In genomic region chr19:42034881-42035455, GRCm38 (mm10) we compare ENCODE assay signal across 11 mouse cellular contexts. TPM values are rescaled to one million over a fixed set of nuclear protein-coding genes. Genes with fewer than 3 reads are reported as not detected.
A peak's percentile ranks its signal among the peaks of the same experiment; 100 is the strongest.
DNase-seq lines count a peak whose midpoint lies in the region; ATAC-seq and TF ChIP-seq lines count a peak whose summit lies in the region.
"Had no signal": no experiment of that assay in that cellular context is flagged by ENCODE, and none has a peak within 500 bp of the region (broad histone marks: within the 10 kb centered on the region; RNA-seq: fewer than 3 reads in every experiment).

No protein-coding gene starts in this region.

- peaks cover 23% of the 10 kb centered on the region for H3K4me1 ChIP-seq in forebrain, embryonic 10.5 days
- peaks cover 3% of the 10 kb centered on the region; the same call in 1 of the 2 replicates for H3K4me1 ChIP-seq in forebrain, embryonic 11.5 days (replicated peaks; ENCODE audit: control insufficient read depth, insufficient read depth, low read length)
- H3K4me1 ChIP-seq in kidney, embryonic 15.5 days, result peaks cover 12% of the 10 kb centered on the region
- peaks cover 2% of the 10 kb centered on the region; the same call in 1 of the 2 replicates for H3K4me1 ChIP-seq in kidney, adult 2 months (ENCODE audit: control insufficient read depth, insufficient read depth, low read length)
- H3K4me1 ChIP-seq: midbrain, embryonic 12.5 days had no signal

- WGBS in forebrain, embryonic 10.5 days, result 67% methylated on average over 11 of the region's 11 CpGs
- 62% methylated on average over 11 of the region's 11 CpGs for WGBS in forebrain, embryonic 11.5 days
- 50% methylated on average over 11 of the region's 11 CpGs for WGBS in kidney, embryonic 15.5 days
- WGBS in kidney, adult 2 months, result 51% methylated on average over 11 of the region's 11 CpGs

- no peak for DNase-seq in forebrain, embryonic 10.5 days (ENCODE audit: extremely low spot score, low spot score)
- DNase-seq in forebrain, embryonic 11.5 days (ENCODE audit: low spot score), result no peak
- no peak for DNase-seq in kidney, adult 2 months
- DNase-seq in MN1 (ENCODE audit: low spot score), result peak; percentile 50
- peak; percentile 25 to 62 for DNase-seq in layer of hippocampus, postnatal 14 days (ENCODE audit: low spot score in 2 of 2)
- DNase-seq in urinary bladder, postnatal 14 days (ENCODE audit: low spot score), result no peak
- no peak for DNase-seq in c-Kit-positive CD71-positive TER-119-positive erythroid progenitor cells, embryonic 14.5 days (ENCODE audit: low spot score)

- H3K9ac ChIP-seq in forebrain, embryonic 11.5 days (ENCODE audit: low read length), result no peak overlapping the region
- no peak overlapping the region for H3K9ac ChIP-seq in kidney, embryonic 15.5 days
- H3K9ac ChIP-seq: midbrain, embryonic 12.5 days had no signal

- no peak for TF ChIP-seq CTCF in kidney, adult 2 months (conservative IDR thresholded peaks at IDR 0.05; ENCODE audit: insufficient read depth, insufficient read length, low read depth, low read length)

- no peak for TF ChIP-seq POLR2A in kidney, adult 2 months (IDR thresholded peaks at IDR 0.05; ENCODE audit: low read depth, low read length)

- no peak for ATAC-seq in forebrain, embryonic 11.5 days (replicated peaks; ENCODE audit: low FRiP score)
- ATAC-seq in kidney, embryonic 15.5 days (replicated peaks; ENCODE audit: low FRiP score), result peak; percentile 17; the same call in 1 of the 2 replicates

- H3K4me2 ChIP-seq in forebrain, embryonic 11.5 days (ENCODE audit: low read depth, low read length, severe bottlenecking), result no peak overlapping the region
- no peak overlapping the region for H3K4me2 ChIP-seq in kidney, embryonic 15.5 days
- H3K4me2 ChIP-seq: liver, embryonic 11.5 days; midbrain, embryonic 12.5 days had no signal

- H3K27ac ChIP-seq in forebrain, embryonic 10.5 days, result peak overlapping the region; percentile 58
- H3K27ac ChIP-seq in forebrain, embryonic 11.5 days (ENCODE audit: low read depth, low read length), result no peak overlapping the region
- H3K27ac ChIP-seq in kidney, embryonic 15.5 days, result 0 out of 2 replicates have a peak overlapping the region, but pooled peaks have one; percentile 19
- H3K27ac ChIP-seq in kidney, adult 2 months (ENCODE audit: insufficient read depth, low read depth, low read length), result no peak overlapping the region
- H3K27ac ChIP-seq: midbrain, embryonic 12.5 days had no signal

- H3K27me3 ChIP-seq in forebrain, embryonic 10.5 days (ENCODE audit: poor library complexity, severe bottlenecking), result peaks cover 9% of the 10 kb centered on the region; the same call in 1 of the 2 replicates
- H3K27me3 ChIP-seq in forebrain, embryonic 11.5 days (ENCODE audit: control insufficient read depth, insufficient read depth, low read length), result no peaks in the 10 kb centered on the region
- 0 out of 2 replicates have a peak, but pooled peaks cover 2% of the 10 kb centered on the region for H3K27me3 ChIP-seq in kidney, embryonic 15.5 days
- no peaks in the 10 kb centered on the region for H3K27me3 ChIP-seq in kidney, adult 2 months (replicated peaks; ENCODE audit: control insufficient read depth, insufficient read depth, low read length)

- H3K9me3 ChIP-seq in forebrain, embryonic 10.5 days, result no peaks in the 10 kb centered on the region
- H3K9me3 ChIP-seq in forebrain, embryonic 11.5 days (ENCODE audit: control insufficient read depth, low read length), result no peaks in the 10 kb centered on the region
- H3K9me3 ChIP-seq in kidney, embryonic 15.5 days (replicated peaks), result no peaks in the 10 kb centered on the region
- H3K9me3 ChIP-seq: midbrain, embryonic 12.5 days had no signal

- H3K36me3 ChIP-seq in forebrain, embryonic 10.5 days (replicated peaks), result 0 out of 2 replicates have a peak, but pooled peaks cover 5% of the 10 kb centered on the region
- H3K36me3 ChIP-seq in forebrain, embryonic 11.5 days (ENCODE audit: control insufficient read depth, insufficient read depth, low read length), result no peaks in the 10 kb centered on the region
- H3K36me3 ChIP-seq in kidney, embryonic 15.5 days, result peaks cover 28% of the 10 kb centered on the region
- H3K36me3 ChIP-seq in kidney, adult 2 months (ENCODE audit: control insufficient read depth, insufficient read depth, low read length), result peaks cover 2% of the 10 kb centered on the region; the same call in 1 of the 2 replicates

- no peak overlapping the region for H3K4me3 ChIP-seq in forebrain, embryonic 10.5 days
- no peak overlapping the region for H3K4me3 ChIP-seq in forebrain, embryonic 11.5 days (ENCODE audit: low read depth, low read length)
- no peak overlapping the region for H3K4me3 ChIP-seq in kidney, embryonic 15.5 days (replicated peaks)
- H3K4me3 ChIP-seq in kidney, adult 2 months (ENCODE audit: insufficient read depth, low read depth, low read length), result no peak overlapping the region
- H3K4me3 ChIP-seq: midbrain, embryonic 12.5 days had no signal

RNA-seq across cellular contexts. Expression of gene Ankrd2, which starts 0.8 kb away (rescaled TPM):
- 0.42 TPM in 1 of 2 replicates, not detected in the other for polyA plus RNA-seq in forebrain, embryonic 10.5 days (2016; fragmentation: Nextera tagmentation; extraction: Ambion mirVana)
- not detected in 2 replicates for polyA plus RNA-seq in forebrain, embryonic 11.5 days (2014; fragmentation: Nextera tagmentation; extraction: Ambion mirVana)
- polyA plus RNA-seq in kidney, embryonic 15.5 days (2015; fragmentation: Nextera tagmentation; extraction: Ambion mirVana), result 0.35 TPM in 1 of 2 replicates, not detected in the other
- polyA plus RNA-seq in kidney, adult 2 months (2012; rRNA removed), result 0.14 and 2.2 TPM in 2 replicates
- under 1 TPM; 0.30 to 0.45 TPM for total RNA-seq in layer of hippocampus, postnatal 14 days (2021)
- polyA plus RNA-seq: liver, embryonic 11.5 days; midbrain, embryonic 12.5 days had no signal

RNA-seq across cellular contexts. Expression of gene Hoga1, which starts 10.4 kb away (rescaled TPM):
- polyA plus RNA-seq in forebrain, embryonic 10.5 days (2016; fragmentation: Nextera tagmentation; extraction: Ambion mirVana), result 0.95 and 1.3 TPM in 2 replicates
- polyA plus RNA-seq in forebrain, embryonic 11.5 days (2014; fragmentation: Nextera tagmentation; extraction: Ambion mirVana), result 1.1 and 1.9 TPM in 2 replicates
- polyA plus RNA-seq in kidney, embryonic 15.5 days (2015; fragmentation: Nextera tagmentation; extraction: Ambion mirVana), result 19.7 and 21.1 TPM in 2 replicates
- polyA plus RNA-seq in kidney, adult 2 months (2012; rRNA removed), result 167 and 177 TPM in 2 replicates
- total RNA-seq in layer of hippocampus, postnatal 14 days (2021), result 1 to 10 TPM; 7.3 to 9.8 TPM

RNA-seq across cellular contexts. Expression of gene 4933411K16Rik, which starts 17.1 kb away (rescaled TPM):
- not detected in 2 replicates for polyA plus RNA-seq in forebrain, embryonic 10.5 days (2016; fragmentation: Nextera tagmentation; extraction: Ambion mirVana)
- polyA plus RNA-seq in forebrain, embryonic 11.5 days (2014; fragmentation: Nextera tagmentation; extraction: Ambion mirVana), result 0.13 TPM in 1 of 2 replicates, not detected in the other
- polyA plus RNA-seq in kidney, embryonic 15.5 days (2015; fragmentation: Nextera tagmentation; extraction: Ambion mirVana), result 0.54 and 0.62 TPM in 2 replicates
- 3.6 and 5.1 TPM in 2 replicates for polyA plus RNA-seq in kidney, adult 2 months (2012; rRNA removed)
- 1 to 10 TPM; 1.3 to 1.5 TPM for total RNA-seq in layer of hippocampus, postnatal 14 days (2021)
- polyA plus RNA-seq: midbrain, embryonic 12.5 days; stomach, embryonic 16.5 days had no signal

RNA-seq across cellular contexts. Expression of gene Morn4, which starts 51.2 kb away (rescaled TPM):
- 43.1 and 43.4 TPM in 2 replicates for polyA plus RNA-seq in forebrain, embryonic 10.5 days (2016; fragmentation: Nextera tagmentation; extraction: Ambion mirVana)
- 52.9 and 63.1 TPM in 2 replicates for polyA plus RNA-seq in forebrain, embryonic 11.5 days (2014; fragmentation: Nextera tagmentation; extraction: Ambion mirVana)
- polyA plus RNA-seq in kidney, embryonic 15.5 days (2015; fragmentation: Nextera tagmentation; extraction: Ambion mirVana), result 29.6 TPM in 2 replicates
- polyA plus RNA-seq in kidney, adult 2 months (2012; rRNA removed), result 25.9 and 26.3 TPM in 2 replicates
- total RNA-seq in layer of hippocampus, postnatal 14 days (2021), result 10 to 100 TPM; 60.5 to 64.9 TPM

RNA-seq across cellular contexts. Expression of gene Ubtd1, which starts 53.4 kb away (rescaled TPM):
- 9.2 and 9.6 TPM in 2 replicates for polyA plus RNA-seq in forebrain, embryonic 10.5 days (2016; fragmentation: Nextera tagmentation; extraction: Ambion mirVana)
- 8.5 and 9.7 TPM in 2 replicates for polyA plus RNA-seq in forebrain, embryonic 11.5 days (2014; fragmentation: Nextera tagmentation; extraction: Ambion mirVana)
- 29.0 and 32.3 TPM in 2 replicates for polyA plus RNA-seq in kidney, embryonic 15.5 days (2015; fragmentation: Nextera tagmentation; extraction: Ambion mirVana)
- polyA plus RNA-seq in kidney, adult 2 months (2012; rRNA removed), result 23.0 and 28.2 TPM in 2 replicates
- total RNA-seq in layer of hippocampus, postnatal 14 days (2021), result 10 to 100 TPM; 15.6 to 17.0 TPM

Comparison
In these comparisons a context has a peak if more than half of its experiments do, and no peak if none do; other contexts are left out.
1. H3K27ac ChIP-seq: peak in forebrain, embryonic 10.5 days (single experiment) and kidney, embryonic 15.5 days (single experiment); none in forebrain, embryonic 11.5 days (single experiment) and kidney, adult 2 months (single experiment).
2. DNase-seq: peak in MN1 (single experiment) and layer of hippocampus, postnatal 14 days (2 of 2); none in forebrain, embryonic 10.5 days (single experiment), forebrain, embryonic 11.5 days (single experiment), kidney, adult 2 months (single experiment), urinary bladder, postnatal 14 days (single experiment) and c-Kit-positive CD71-positive TER-119-positive erythroid progenitor cells, embryonic 14.5 days (single experiment).